Mouse (Mus musculus) cortical plate, adult 2 months (tissue): Measurements from ENCODE around the gene Unc13a. TPM values are rescaled to one million over a fixed set of nuclear protein-coding genes. Genes with fewer than 3 reads are reported as not detected.

Experiments used
- H3K27ac ChIP-seq: fragments of 200-500 bp; 2 replicates; pipeline ENCODE4 v1.5.1; 2012; ENCODE audit warnings: low read length, control low read depth, inconsistent platforms; ENCODE audit not compliant: insufficient read depth
- H3K4me1 ChIP-seq: fragments of 200-500 bp; 2 replicates; pipeline ENCODE4 v1.6.1; 2011; ENCODE audit warnings: low read length; ENCODE audit not compliant: control insufficient read depth, insufficient read depth
- H3K4me3 ChIP-seq: fragments of 200-500 bp; 2 replicates; pipeline ENCODE4 v1.5.1; 2011; ENCODE audit warnings: mild to moderate bottlenecking, low read length, control low read depth; ENCODE audit not compliant: insufficient read depth
- CTCF ChIP-seq: fragments of 200-500 bp; IDR thresholded peaks from 2 replicates; pipeline ENCODE4 v1.5.1; 2011; ENCODE audit warnings: mild to moderate bottlenecking, control low read depth, low read length; ENCODE audit not compliant: insufficient read depth; ENCODE audit errors: extremely low read depth
- POLR2A ChIP-seq: fragments of 200-500 bp; IDR thresholded peaks from 2 replicates; pipeline ENCODE4 v1.6.1; 2011; ENCODE audit warnings: mild to moderate bottlenecking, low read length, control low read depth; ENCODE audit not compliant: insufficient read depth; ENCODE audit errors: extremely low read depth
- polyA plus RNA-seq: library from polyadenylated mRNA; depleted of rRNA; stranded (reverse); fragments of >200 nt; gene quantifications from 2 replicates; pipeline ENCODE4 v1.2.3, GENCODE M21; 2012

Unc13a gene
- polyA plus RNA-seq, 1 experiment, result 199 TPM

DNA sequence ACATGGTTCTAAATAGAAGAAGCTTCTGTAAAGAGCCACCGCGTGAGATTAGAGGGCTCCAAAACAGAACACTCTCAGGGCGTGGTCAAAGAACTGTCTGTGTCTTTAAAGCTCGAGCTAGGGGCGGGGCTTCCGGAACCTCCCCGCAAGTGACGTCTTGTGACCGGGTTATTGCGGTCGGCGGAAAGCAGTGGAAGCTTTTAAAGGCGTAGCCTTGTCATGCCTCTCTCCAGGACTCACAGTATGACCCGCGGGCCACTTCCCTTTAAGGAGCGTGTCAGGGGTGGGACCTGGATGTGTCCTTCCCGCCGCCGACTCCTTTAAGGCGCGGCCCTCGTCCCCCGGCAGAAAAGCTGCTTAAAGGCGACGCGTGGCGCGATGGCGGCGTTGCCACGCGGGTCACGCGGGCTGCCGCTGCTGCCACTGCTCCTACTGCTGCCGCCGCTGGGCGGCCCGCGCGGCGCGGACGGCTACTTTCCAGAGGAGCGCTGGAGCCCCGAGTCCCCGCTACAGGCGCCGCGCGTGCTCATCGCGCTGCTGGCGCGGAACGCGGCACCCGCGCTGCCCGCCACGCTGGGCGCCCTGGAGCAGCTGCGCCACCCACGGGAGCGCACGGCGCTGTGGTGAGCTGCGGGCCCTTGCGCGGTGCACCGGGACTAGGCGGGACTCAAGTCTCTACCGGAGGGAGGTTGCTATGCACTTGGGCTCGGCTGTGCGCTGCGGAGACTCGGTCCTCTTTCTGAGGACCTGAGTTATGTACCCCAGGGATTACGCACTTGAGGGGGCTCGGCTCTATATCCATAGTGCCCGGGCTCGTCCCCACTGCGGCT lies 60.5 kb downstream of the Unc13a start, which contains the start of gene Colgalt1:
TSS of gene Colgalt1 (plus strand) at position 177 of the 830 bp plus-strand sequence.
- Histone ChIP-seq H3K4me1 (peaks cover 5% of the 10 kb centered on the region), H3K27ac (peak within 1 kb of the TSS; percentile 41), H3K4me3 (peak within 1 kb of the TSS; percentile 72)
- TF ChIP-seq POLR2A (peak; percentile 42), CTCF (no peak)

GRCm38 (mm10) chr8:71604021-71604420 lies 67.5 kb downstream of the Unc13a start:
- no peaks in the 10 kb centered on the region for H3K4me1 ChIP-seq
- no peak overlapping the region for H3K4me3 ChIP-seq
- TF ChIP-seq CTCF, result no peak
- no peak for TF ChIP-seq POLR2A
- no peak overlapping the region for H3K27ac ChIP-seq

DNA sequence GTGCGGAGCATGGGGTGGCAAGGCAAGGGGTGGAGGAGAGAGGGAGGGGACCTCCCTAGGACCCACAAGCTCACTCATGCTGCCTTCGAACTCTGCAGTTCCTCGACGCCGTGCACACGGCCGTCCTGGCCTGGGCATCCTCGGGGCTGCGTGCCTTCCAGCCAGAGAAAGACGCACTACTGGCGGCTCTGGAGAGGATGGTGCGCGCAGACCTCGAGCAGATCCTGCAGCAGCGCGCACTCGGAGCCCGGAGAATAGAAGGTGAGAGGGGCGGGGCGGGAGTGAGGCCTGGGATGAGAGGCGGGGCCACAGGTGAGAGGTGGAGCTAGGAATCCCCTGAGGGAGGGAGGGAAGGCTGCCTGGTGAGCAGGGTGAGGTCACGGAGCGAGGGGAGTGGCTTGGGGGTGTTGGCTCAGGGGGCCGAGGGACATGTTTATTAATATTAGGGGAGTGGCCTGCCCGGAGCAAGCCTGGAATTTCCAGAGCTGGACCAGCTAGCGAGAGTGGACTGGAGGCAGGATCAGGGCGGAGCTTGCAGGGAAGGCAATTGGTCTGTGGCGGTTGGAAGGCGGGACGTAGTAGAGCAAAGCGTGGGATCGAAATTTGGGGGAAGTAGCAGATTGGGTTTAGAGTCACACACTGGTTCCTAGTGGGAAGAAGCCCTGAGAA lies 68.8 kb downstream of the Unc13a start:
- TF ChIP-seq POLR2A (no peak), CTCF (no peak)
- Histone ChIP-seq H3K27ac (no peak overlapping the region), H3K4me3 (peak overlapping the region; percentile 19; the same call in 1 of the 2 replicates), H3K4me1 (no peaks in the 10 kb centered on the region)

DNA sequence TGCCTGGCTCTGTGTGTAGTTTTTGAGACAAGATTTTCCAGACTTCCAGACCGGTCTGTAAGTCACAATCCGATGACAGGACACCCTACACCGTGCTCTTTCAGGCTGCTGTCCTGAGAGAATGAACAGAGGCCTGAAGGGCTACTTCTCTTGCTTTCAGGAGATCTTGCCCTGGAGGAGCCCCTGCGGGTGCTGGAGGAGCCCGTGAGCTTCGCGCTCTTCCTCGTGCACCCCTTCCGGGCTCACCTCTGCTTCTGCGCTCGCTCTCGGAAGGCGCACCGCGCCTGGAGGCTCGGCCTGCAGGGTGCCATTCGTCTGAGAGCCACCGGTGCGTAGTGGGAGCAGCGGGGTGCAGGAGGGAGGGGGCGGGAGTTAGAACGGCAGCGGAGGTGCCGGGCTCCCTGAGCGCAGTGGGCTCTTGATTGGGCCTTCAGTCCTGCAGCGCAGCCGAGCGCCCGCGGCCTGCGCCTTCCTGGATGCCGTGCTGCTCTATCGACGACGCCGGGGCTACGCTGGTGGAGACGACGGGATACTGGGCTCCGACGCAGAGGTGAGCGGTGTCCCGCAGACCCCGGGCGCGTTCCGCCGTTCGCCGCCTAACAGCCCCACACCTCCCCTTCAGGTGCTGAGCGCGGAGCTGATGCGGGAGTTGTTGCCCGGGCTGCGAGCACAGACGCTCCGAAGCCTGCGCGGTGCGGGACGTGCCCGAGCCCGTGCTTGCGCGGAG lies 69.5 kb downstream of the Unc13a start:
- H3K4me3 ChIP-seq, result peak overlapping the region; percentile 19; the same call in 1 of the 2 replicates
- H3K4me1 ChIP-seq, result no peaks in the 10 kb centered on the region
- no peak overlapping the region for H3K27ac ChIP-seq
- TF ChIP-seq POLR2A (no peak), CTCF (no peak)

DNA sequence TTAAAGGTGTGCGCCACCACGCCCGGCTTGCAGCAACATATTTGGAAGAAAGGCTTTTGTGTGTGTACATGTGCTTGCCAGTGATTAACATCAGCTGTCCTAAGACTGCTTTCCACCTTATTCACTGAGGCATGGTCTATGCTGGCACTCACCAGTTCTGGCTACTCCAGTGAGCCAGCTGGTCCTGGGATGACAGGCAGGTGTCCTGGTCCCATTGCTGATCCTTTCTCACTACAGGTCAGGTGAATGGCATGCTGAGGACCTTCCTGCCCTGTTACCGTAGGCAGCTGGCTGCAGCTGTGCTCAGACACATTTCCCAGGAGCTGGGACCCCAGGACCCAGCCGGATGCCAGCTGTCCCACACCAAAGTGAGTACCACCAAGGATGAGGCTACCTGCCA lies 72.7 kb downstream of the Unc13a start:
- Histone ChIP-seq H3K27ac (no peak overlapping the region), H3K4me3 (no peak overlapping the region), H3K4me1 (no peaks in the 10 kb centered on the region)
- TF ChIP-seq POLR2A (no peak), CTCF (no peak)

DNA sequence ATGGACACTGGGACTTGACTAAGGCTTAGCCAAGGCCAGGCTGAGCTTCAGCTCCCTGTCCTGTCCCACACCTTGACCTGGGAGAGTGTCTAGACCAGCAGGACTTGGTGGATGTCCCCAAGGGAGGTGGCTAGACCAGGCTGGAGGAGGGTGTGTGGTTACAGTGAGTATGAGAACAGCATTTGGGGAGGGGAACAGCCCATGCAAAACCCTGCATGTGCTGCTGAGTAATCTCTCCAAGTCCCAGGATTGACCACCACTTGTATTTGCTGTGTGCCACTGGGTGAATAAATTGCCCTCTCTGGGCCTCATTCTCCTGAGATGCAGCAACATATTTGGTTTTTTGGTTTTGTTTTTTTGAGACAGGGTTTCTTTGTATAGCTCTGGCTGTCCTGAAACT lies 73.2 kb downstream of the Unc13a start:
- no peak overlapping the region for H3K4me3 ChIP-seq
- no peak overlapping the region for H3K27ac ChIP-seq
- TF ChIP-seq CTCF, result no peak
- no peak for TF ChIP-seq POLR2A
- H3K4me1 ChIP-seq, result no peaks in the 10 kb centered on the region

DNA sequence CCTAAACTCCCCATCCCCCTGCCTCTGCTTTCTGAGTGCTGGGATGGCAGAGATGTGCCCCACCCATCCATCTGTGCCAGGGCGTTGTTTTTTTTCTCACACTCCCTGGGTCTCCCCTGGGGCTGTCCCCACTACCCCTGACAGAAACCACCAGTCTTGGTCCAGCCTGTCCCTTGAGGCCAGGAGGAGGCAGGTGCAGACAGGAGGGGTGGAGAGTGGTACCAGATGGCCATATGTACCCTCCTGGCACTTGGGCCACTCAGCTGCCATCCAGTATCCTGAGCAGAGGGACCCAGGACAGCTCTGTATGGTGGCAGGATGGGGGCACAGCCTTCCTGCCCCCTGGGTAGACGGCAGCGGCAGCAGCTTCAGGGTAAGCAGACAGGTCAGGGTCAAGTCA lies 74.1 kb downstream of the Unc13a start, which contains the start of gene Fam129c:
TSS of gene Fam129c (plus strand) at position 198 of the 400 bp plus-strand sequence.
- TF ChIP-seq CTCF (no peak), POLR2A (no peak)
- Histone ChIP-seq H3K4me1 (peaks cover 3% of the 10 kb centered on the region), H3K4me3 (no peak within 1 kb of the TSS), H3K27ac (no peak within 1 kb of the TSS)

DNA sequence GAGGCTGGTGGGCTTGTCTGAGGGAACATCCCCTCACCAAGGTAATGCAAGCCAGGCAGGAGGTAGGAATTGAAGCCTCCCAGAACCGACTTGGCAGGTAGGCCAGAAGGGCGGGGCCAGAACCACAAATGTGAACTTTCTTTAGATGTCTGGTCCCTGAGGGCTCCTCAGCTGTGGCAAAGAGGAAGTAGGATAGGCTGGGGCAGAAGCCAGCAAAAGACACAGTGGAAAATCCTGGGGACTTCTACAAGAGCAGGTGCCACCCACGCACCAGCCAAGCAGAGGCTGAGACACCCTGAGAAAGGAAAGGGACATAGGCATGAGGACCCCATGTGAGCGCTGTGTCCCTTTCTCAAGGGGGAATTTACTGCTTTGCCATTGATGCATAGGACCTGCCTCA lies 74.8 kb downstream of the Unc13a start:
- H3K4me3 ChIP-seq, result no peak overlapping the region
- peaks cover 3% of the 10 kb centered on the region for H3K4me1 ChIP-seq
- TF ChIP-seq CTCF (no peak), POLR2A (no peak)
- no peak overlapping the region for H3K27ac ChIP-seq

GRCm38 (mm10) chr8:71596384-71596783 lies 75.2 kb downstream of the Unc13a start:
- H3K27ac ChIP-seq, result no peak overlapping the region
- peaks cover 3% of the 10 kb centered on the region for H3K4me1 ChIP-seq
- no peak overlapping the region for H3K4me3 ChIP-seq
- TF ChIP-seq POLR2A (no peak), CTCF (no peak)

- H3K27ac ChIP-seq, result no peak overlapping the region
- H3K4me1 ChIP-seq, result peaks cover 3% of the 10 kb centered on the region
- peak; percentile 93 for TF ChIP-seq CTCF
- TF ChIP-seq POLR2A, result peak; percentile 36; the same call in 1 of the 2 replicates
- H3K4me3 ChIP-seq, result peak overlapping the region; percentile 13
Observed at GRCm38 (mm10) chr8:71595862-71596261, 75.7 kb downstream of the Unc13a start.
